Mouse (Mus musculus): ENCODE data around the gene Cped1. TPM values are rescaled to one million over a fixed set of nuclear protein-coding genes. Genes with fewer than 3 reads are reported as not detected.
"Not testable (repeated sequence)": the region's sequence is repeated elsewhere in the genome, so short reads cannot be mapped to it uniquely, and the experiment has no call there.

Cped1 gene
- polyA plus RNA-seq, 1 experiment from 2014 or later, result 42.0 TPM

DNA sequence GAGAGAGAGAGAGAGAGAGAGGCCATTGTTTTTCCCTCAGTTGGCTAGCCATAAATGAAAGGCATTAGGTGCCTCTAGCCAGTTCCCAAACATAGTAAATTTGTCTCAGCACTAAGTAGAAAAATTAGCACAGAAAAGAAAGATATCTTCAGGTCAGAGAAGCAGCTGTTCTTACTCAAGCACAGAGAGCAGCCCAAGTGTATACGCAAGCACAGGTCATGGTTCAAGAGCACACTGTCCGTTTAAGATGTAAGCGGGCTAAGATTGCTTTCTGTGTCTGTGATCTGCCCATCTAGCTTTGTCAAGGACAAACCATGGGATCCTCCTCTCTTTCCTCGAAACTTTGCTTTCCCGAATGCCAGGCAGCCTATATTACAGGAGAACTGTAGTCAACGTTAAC, 249.4 kb downstream of the Cped1 start:
- H3K9ac ChIP-seq, result no peak overlapping the region
- no peak overlapping the region for H3K4me3 ChIP-seq (ENCODE audit: low read depth, low read length)
- DNase-seq, result no peak
- no peak for ATAC-seq (ENCODE audit: insufficient read depth)
- H3K4me1 ChIP-seq (ENCODE audit: insufficient read depth), result no peaks in the 10 kb centered on the region
- H3K27me3 ChIP-seq (ENCODE audit: insufficient read depth, low read length), result no peaks in the 10 kb centered on the region
- no peak overlapping the region for H3K27ac ChIP-seq (ENCODE audit: low read depth)
- H3K9me3 ChIP-seq (ENCODE audit: low read depth, low read length), result no peaks in the 10 kb centered on the region
- H3K4me2 ChIP-seq, result no peak overlapping the region
- H3K36me3 ChIP-seq (ENCODE audit: insufficient read depth), result peaks cover 1% of the 10 kb centered on the region; the same call in 1 of the 2 replicates
- 43% methylated on average over 6 of the region's 6 CpGs for WGBS
- TF ChIP-seq CTCF (IDR thresholded peaks at IDR 0.05; ENCODE audit: low read depth), result no peak

DNA sequence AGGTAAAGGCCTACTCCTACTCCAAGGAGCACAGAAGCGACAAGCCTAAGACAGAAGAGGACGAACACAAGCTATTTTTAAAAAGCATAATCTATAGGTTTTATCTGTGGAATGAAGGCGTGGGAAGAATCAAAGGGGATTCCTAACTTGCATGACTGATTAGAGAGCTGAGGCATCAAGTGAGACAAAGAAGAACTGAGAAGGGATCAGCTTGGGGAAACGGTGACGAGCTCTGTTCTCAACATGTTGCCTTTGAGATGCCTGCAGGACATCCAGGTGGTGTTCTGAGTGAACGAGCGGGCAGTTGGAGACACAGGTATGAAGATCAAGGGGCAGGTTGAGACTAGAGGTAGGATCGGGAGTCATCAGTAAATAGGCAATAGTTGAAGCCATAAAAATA, 257.6 kb downstream of the Cped1 start:
- no peak overlapping the region for H3K27ac ChIP-seq (ENCODE audit: low read depth)
- no peaks in the 10 kb centered on the region for H3K9me3 ChIP-seq (ENCODE audit: low read depth, low read length)
- ATAC-seq (ENCODE audit: insufficient read depth) (no peak), DNase-seq (no peak)
- no peak overlapping the region for H3K4me3 ChIP-seq (ENCODE audit: low read depth, low read length)
- no peak overlapping the region for H3K9ac ChIP-seq
- no peak overlapping the region for H3K4me2 ChIP-seq
- no peak for TF ChIP-seq CTCF (IDR thresholded peaks at IDR 0.05; ENCODE audit: low read depth)
- no peaks in the 10 kb centered on the region for H3K4me1 ChIP-seq (ENCODE audit: insufficient read depth)
- 77% methylated on average over 8 of the region's 8 CpGs for WGBS
- H3K36me3 ChIP-seq (ENCODE audit: insufficient read depth), result peaks cover 4% of the 10 kb centered on the region; the same call in 1 of the 2 replicates
- H3K27me3 ChIP-seq (ENCODE audit: insufficient read depth, low read length), result no peaks in the 10 kb centered on the region

- no peak for TF ChIP-seq CTCF (IDR thresholded peaks at IDR 0.05; ENCODE audit: low read depth)
- WGBS, result 85% methylated on average over 2 of the region's 2 CpGs
- no peak overlapping the region for H3K4me3 ChIP-seq (ENCODE audit: low read depth, low read length)
- DNase-seq (no peak), ATAC-seq (ENCODE audit: insufficient read depth) (no peak)
- H3K27ac ChIP-seq (ENCODE audit: low read depth), result no peak overlapping the region
- no peaks in the 10 kb centered on the region for H3K4me1 ChIP-seq (ENCODE audit: insufficient read depth)
- no peaks in the 10 kb centered on the region for H3K9me3 ChIP-seq (ENCODE audit: low read depth, low read length)
- no peak overlapping the region for H3K4me2 ChIP-seq
- H3K9ac ChIP-seq, result no peak overlapping the region
- H3K36me3 ChIP-seq (ENCODE audit: insufficient read depth), result no peaks in the 10 kb centered on the region
- no peaks in the 10 kb centered on the region for H3K27me3 ChIP-seq (ENCODE audit: insufficient read depth, low read length)
Measured at GRCm38 (mm10) chr6:22246696-22247095, 261.0 kb downstream of the Cped1 start.

GRCm38 (mm10) chr6:22258784-22259183, 273.1 kb downstream of the Cped1 start:
- TF ChIP-seq CTCF (IDR thresholded peaks at IDR 0.05; ENCODE audit: low read depth), result no peak
- ATAC-seq (ENCODE audit: insufficient read depth) (no peak), DNase-seq (no peak)
- Histone ChIP-seq H3K4me2 (no peak overlapping the region), H3K36me3 (ENCODE audit: insufficient read depth) (0 out of 2 replicates have a peak, but pooled peaks cover 6% of the 10 kb centered on the region), H3K4me1 (ENCODE audit: insufficient read depth) (no peaks in the 10 kb centered on the region), H3K9ac (no peak overlapping the region), H3K27me3 (ENCODE audit: insufficient read depth, low read length) (no peaks in the 10 kb centered on the region), H3K4me3 (ENCODE audit: low read depth, low read length) (no peak overlapping the region), H3K9me3 (ENCODE audit: low read depth, low read length) (no peaks in the 10 kb centered on the region), H3K27ac (ENCODE audit: low read depth) (no peak overlapping the region)
- WGBS, result 77% methylated on average over 4 of the region's 4 CpGs

DNA sequence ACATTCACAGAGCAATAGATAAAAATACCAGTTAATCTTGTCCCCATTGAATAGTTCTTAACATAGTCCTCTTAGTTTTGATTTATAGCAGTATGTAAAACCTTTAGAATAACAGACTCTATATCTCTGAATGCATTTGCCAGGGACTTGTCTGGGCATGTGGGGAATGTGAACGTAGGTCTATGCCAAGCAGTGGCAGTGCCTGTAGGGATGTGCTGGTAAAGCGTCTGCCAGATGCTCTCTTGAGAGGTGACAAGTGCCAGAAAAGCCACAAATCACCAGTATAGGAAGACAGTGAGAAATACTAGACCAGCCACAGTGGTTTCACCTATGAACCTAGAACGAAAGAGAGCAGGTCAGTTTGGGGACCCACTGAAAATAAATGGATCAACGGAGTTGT, 276.8 kb downstream of the Cped1 start:
- TF ChIP-seq CTCF (IDR thresholded peaks at IDR 0.05; ENCODE audit: low read depth), result no peak
- no peak overlapping the region for H3K4me3 ChIP-seq (ENCODE audit: low read depth, low read length)
- H3K4me1 ChIP-seq (ENCODE audit: insufficient read depth), result no peaks in the 10 kb centered on the region
- no peak overlapping the region for H3K27ac ChIP-seq (ENCODE audit: low read depth)
- ATAC-seq (ENCODE audit: insufficient read depth) (no peak), DNase-seq (no peak)
- no peaks in the 10 kb centered on the region for H3K27me3 ChIP-seq (ENCODE audit: insufficient read depth, low read length)
- H3K9ac ChIP-seq, result no peak overlapping the region
- 62% methylated on average over 4 of the region's 4 CpGs for WGBS
- H3K9me3 ChIP-seq (ENCODE audit: low read depth, low read length), result no peaks in the 10 kb centered on the region
- H3K4me2 ChIP-seq, result no peak overlapping the region
- H3K36me3 ChIP-seq (ENCODE audit: insufficient read depth), result no peaks in the 10 kb centered on the region

GRCm38 (mm10) chr6:22264094-22264493, 278.4 kb downstream of the Cped1 start:
- H3K9me3 ChIP-seq (ENCODE audit: low read depth, low read length); H3K27ac ChIP-seq (ENCODE audit: low read depth); H3K4me2 ChIP-seq; ATAC-seq (ENCODE audit: insufficient read depth); H3K36me3 ChIP-seq (ENCODE audit: insufficient read depth); H3K4me1 ChIP-seq (ENCODE audit: insufficient read depth); H3K27me3 ChIP-seq (ENCODE audit: insufficient read depth, low read length); H3K9ac ChIP-seq; H3K4me3 ChIP-seq (ENCODE audit: low read depth, low read length); DNase-seq: not testable (repeated sequence)
- 83% methylated on average over 8 of the region's 8 CpGs for WGBS

DNA sequence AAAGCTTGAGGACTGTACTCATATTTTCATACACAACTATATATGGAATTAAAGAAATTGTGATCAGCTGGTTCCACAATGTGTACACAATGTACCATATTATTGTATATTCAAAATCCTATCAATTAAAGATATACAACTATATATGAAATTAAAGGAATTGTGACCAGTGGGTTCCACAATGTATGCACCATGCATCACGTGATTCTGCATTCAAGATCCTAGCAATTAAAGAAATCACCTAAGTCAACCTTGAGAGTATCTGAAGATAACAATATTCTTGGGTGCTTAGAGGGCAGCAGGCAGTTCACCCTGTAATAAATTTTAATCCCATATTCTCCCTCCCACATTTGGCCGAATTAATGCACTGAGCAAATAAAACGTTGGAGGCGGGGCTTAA, 280.3 kb downstream of the Cped1 start:
- no peaks in the 10 kb centered on the region for H3K36me3 ChIP-seq (ENCODE audit: insufficient read depth)
- no peaks in the 10 kb centered on the region for H3K9me3 ChIP-seq (ENCODE audit: low read depth, low read length)
- H3K4me2 ChIP-seq, result no peak overlapping the region
- H3K4me1 ChIP-seq (ENCODE audit: insufficient read depth), result no peaks in the 10 kb centered on the region
- ATAC-seq (ENCODE audit: insufficient read depth), result no peak
- H3K27ac ChIP-seq (ENCODE audit: low read depth), result no peak overlapping the region
- 76% methylated on average over 4 of the region's 4 CpGs for whole genome bisulfite sequencing
- no peak overlapping the region for H3K4me3 ChIP-seq (ENCODE audit: low read depth, low read length)
- no peak for DNase-seq
- H3K27me3 ChIP-seq (ENCODE audit: insufficient read depth, low read length), result no peaks in the 10 kb centered on the region
- TF ChIP-seq CTCF (IDR thresholded peaks at IDR 0.05; ENCODE audit: low read depth), result no peak
- H3K9ac ChIP-seq, result no peak overlapping the region
